Mouse (Mus musculus) myocyte (in vitro differentiated cells): Measurements from ENCODE around the gene Tcf7l1. TPM values are rescaled to one million over a fixed set of nuclear protein-coding genes. Genes with fewer than 3 reads are reported as not detected.

Experiments
- H3K27me3 ChIP-seq: one replicate; pipeline ENCODE4 v1.6.1; 2011; ENCODE audit not compliant: control insufficient read depth, insufficient read depth, insufficient read length
- H3K36me3 ChIP-seq: one replicate; pipeline ENCODE4 v1.6.1; 2011; ENCODE audit not compliant: control insufficient read depth, insufficient read depth
- H3K4me2 ChIP-seq: one replicate; pipeline ENCODE4 v1.6.1; 2011; ENCODE audit warnings: low read depth, control low read depth
- H3K4me3 ChIP-seq: one replicate; pipeline ENCODE4 v1.5.1; 2011; ENCODE audit warnings: mild to moderate bottlenecking, control low read depth, moderate library complexity
- H3K79me2 ChIP-seq: one replicate; pipeline ENCODE4 v1.6.1; 2011; ENCODE audit not compliant: control insufficient read depth, insufficient read depth
- H3ac ChIP-seq: one replicate; pipeline ENCODE4 v1.6.1; 2011; ENCODE audit not compliant: control insufficient read depth, insufficient read length
- CEBPB ChIP-seq: IDR thresholded peaks from 2 replicates; pipeline ENCODE4 v1.6.1; 2011; ENCODE audit warnings: mild to moderate bottlenecking, moderate library complexity; ENCODE audit not compliant: poor library complexity, insufficient read depth, severe bottlenecking
- E2F4 ChIP-seq: IDR thresholded peaks from one replicate; pipeline ENCODE4 v1.6.1; 2011; ENCODE audit warnings: mild to moderate bottlenecking, control low read depth, moderate library complexity; ENCODE audit not compliant: insufficient read depth
- MAX ChIP-seq: IDR thresholded peaks from one replicate; pipeline ENCODE4 v1.6.1; 2011; ENCODE audit warnings: low read depth, mild to moderate bottlenecking, control low read depth
- MYOD1 ChIP-seq, 3 experiments: IDR thresholded peaks; one replicate each; pipeline ENCODE4 v1.6.1; 2011; ENCODE audit warnings: control low read depth in 2 of 3, low read depth in 2 of 3, mild to moderate bottlenecking in 2 of 3, moderate library complexity in 1 of 3; ENCODE audit not compliant: insufficient read length in 2 of 3, control insufficient read depth in 1 of 3
- MYOG ChIP-seq, 3 experiments: IDR thresholded peaks; one replicate each; pipeline ENCODE4 v1.6.1; 2011; ENCODE audit warnings: control low read depth in 2 of 3, low read depth in 2 of 3, mild to moderate bottlenecking in 2 of 3; ENCODE audit not compliant: insufficient read length in 2 of 3, control insufficient read depth in 1 of 3, insufficient read depth in 1 of 3
- POLR2A ChIP-seq: IDR thresholded peaks from one replicate; pipeline ENCODE4 v1.6.1; 2011; ENCODE audit warnings: low read depth, mild to moderate bottlenecking, control low read depth, moderate library complexity; ENCODE audit not compliant: insufficient read length
- POLR2AphosphoS2 ChIP-seq: IDR thresholded peaks from one replicate; pipeline ENCODE4 v1.6.1; 2011; ENCODE audit warnings: low read depth, control low read depth; ENCODE audit not compliant: insufficient read length
- REST ChIP-seq: IDR thresholded peaks from one replicate; pipeline ENCODE4 v1.6.1; 2011; ENCODE audit warnings: mild to moderate bottlenecking, control low read depth, moderate library complexity; ENCODE audit not compliant: insufficient read depth, insufficient read length
- SRF ChIP-seq: IDR thresholded peaks from one replicate; pipeline ENCODE4 v1.6.1; 2011; ENCODE audit warnings: low read depth; ENCODE audit not compliant: control insufficient read depth, insufficient read length
- TCF12 ChIP-seq: IDR thresholded peaks from one replicate; pipeline ENCODE4 v1.6.1; 2011; ENCODE audit warnings: mild to moderate bottlenecking, control low read depth; ENCODE audit not compliant: poor library complexity, insufficient read depth, severe bottlenecking
- TCF3 ChIP-seq: IDR thresholded peaks from one replicate; pipeline ENCODE4 v1.6.1; 2011; ENCODE audit warnings: low read depth, control low read depth; ENCODE audit not compliant: insufficient read length
- USF1 ChIP-seq: IDR thresholded peaks from one replicate; pipeline ENCODE4 v1.6.1; 2011; ENCODE audit warnings: low read depth, mild to moderate bottlenecking, control low read depth, moderate library complexity
- polyA plus RNA-seq: library from polyadenylated mRNA; unstranded; fragments of >200 nt; fragmentation: generic; extraction: Trizol; gene quantifications from one replicate; pipeline ENCODE4 v1.2.1, GENCODE M21; 2012; ENCODE audit warnings: missing spikeins

The Tcf7l1 gene
- polyA plus RNA-seq, 1 experiment, result 13.3 TPM

- TF ChIP-seq E2F4 (no peak), TCF3 (no peak), CEBPB (no peak), USF1 (no peak), REST (no peak)
- H3K36me3 ChIP-seq, result no peaks in the 10 kb centered on the region
- H3K4me2 ChIP-seq, result no peak overlapping the region
- H3K27me3 ChIP-seq, result no peaks in the 10 kb centered on the region
- H3ac ChIP-seq, result no peak overlapping the region
- peaks cover 16% of the 10 kb centered on the region for H3K79me2 ChIP-seq
- no peak overlapping the region for H3K4me3 ChIP-seq
These were observed 134.7 kb downstream of the Tcf7l1 start for GRCm38 (mm10) chr6:72654355-72654754.

GRCm38 (mm10) chr6:72653419-72653818, 135.6 kb downstream of the Tcf7l1 start:
- Histone ChIP-seq H3K79me2 (peaks cover 16% of the 10 kb centered on the region), H3K4me3 (no peak overlapping the region), H3ac (no peak overlapping the region), H3K4me2 (peak overlapping the region; percentile 39), H3K36me3 (no peaks in the 10 kb centered on the region), H3K27me3 (no peaks in the 10 kb centered on the region)
- TF ChIP-seq CEBPB (peak; percentile 54; the same call in 1 of the 2 replicates), SRF (no peak)

GRCm38 (mm10) chr6:72650338-72650851, 138.7 kb downstream of the Tcf7l1 start:
- H3K36me3 ChIP-seq, result no peaks in the 10 kb centered on the region
- no peaks in the 10 kb centered on the region for H3K27me3 ChIP-seq
- no peak overlapping the region for H3K4me3 ChIP-seq
- no peak overlapping the region for H3K4me2 ChIP-seq
- H3ac ChIP-seq, result no peak overlapping the region
- TF ChIP-seq POLR2AphosphoS2 (no peak), MAX (no peak), SRF (no peak), POLR2A (no peak), USF1 (no peak), REST (no peak)
- H3K79me2 ChIP-seq, result peaks cover 9% of the 10 kb centered on the region

GRCm38 (mm10) chr6:72648002-72648595, 141.0 kb downstream of the Tcf7l1 start:
- H3K4me3 ChIP-seq, result no peak overlapping the region
- no peaks in the 10 kb centered on the region for H3K27me3 ChIP-seq
- TF ChIP-seq MYOG (IDR thresholded peaks at IDR 0.05; ENCODE audit: control insufficient read depth in 1 of 3, insufficient read depth in 1 of 3, insufficient read length in 2 of 3, low read depth in 2 of 3) (no peak), REST (no peak), SRF (no peak), USF1 (no peak), E2F4 (no peak), CEBPB (no peak), POLR2AphosphoS2 (no peak), MYOD1 (IDR thresholded peaks at IDR 0.05; ENCODE audit: control insufficient read depth in 1 of 3, insufficient read length in 2 of 3, low read depth in 2 of 3) (no peak), POLR2A (no peak), TCF12 (no peak), MAX (no peak), TCF3 (no peak)
- no peak overlapping the region for H3K4me2 ChIP-seq
- no peak overlapping the region for H3ac ChIP-seq
- no peaks in the 10 kb centered on the region for H3K36me3 ChIP-seq
- H3K79me2 ChIP-seq, result peaks cover 9% of the 10 kb centered on the region

GRCm38 (mm10) chr6:72647383-72647820, 141.7 kb downstream of the Tcf7l1 start:
- H3ac ChIP-seq, result no peak overlapping the region
- no peaks in the 10 kb centered on the region for H3K27me3 ChIP-seq
- no peak overlapping the region for H3K4me2 ChIP-seq
- no peaks in the 10 kb centered on the region for H3K36me3 ChIP-seq
- H3K4me3 ChIP-seq, result no peak overlapping the region
- TF ChIP-seq REST (no peak), USF1 (no peak), POLR2AphosphoS2 (no peak)
- H3K79me2 ChIP-seq, result peaks cover 9% of the 10 kb centered on the region

- TF ChIP-seq USF1 (no peak), MYOD1 (IDR thresholded peaks at IDR 0.05; ENCODE audit: control insufficient read depth in 1 of 3, insufficient read length in 2 of 3, low read depth in 2 of 3) (no peak), MAX (no peak), CEBPB (no peak), MYOG (IDR thresholded peaks at IDR 0.05; ENCODE audit: control insufficient read depth in 1 of 3, insufficient read depth in 1 of 3, insufficient read length in 2 of 3, low read depth in 2 of 3) (no peak), SRF (no peak), E2F4 (no peak), TCF3 (no peak), POLR2A (no peak), POLR2AphosphoS2 (no peak), REST (no peak), TCF12 (no peak)
- no peak overlapping the region for H3K4me3 ChIP-seq
- H3K79me2 ChIP-seq, result peaks cover under 1% of the 10 kb centered on the region
- H3K36me3 ChIP-seq, result no peaks in the 10 kb centered on the region
- H3K27me3 ChIP-seq, result no peaks in the 10 kb centered on the region
- no peak overlapping the region for H3ac ChIP-seq
- peak overlapping the region; percentile 58 for H3K4me2 ChIP-seq
These were observed 143.7 kb downstream of the Tcf7l1 start for GRCm38 (mm10) chr6:72645364-72645763.
